Mouse (Mus musculus) cortical plate, adult 2 months (tissue): ENCODE measurements at regions not wholly inside any gene's neighbourhood (a gene's known extent, or its start where the extent isn't known, plus 50 kb on each side); places are given as distances from the start of the nearest gene placed in this dataset.

Experiments
- CTCF ChIP-seq: fragments of 200-500 bp; IDR thresholded peaks from 2 replicates; pipeline ENCODE4 v1.5.1; 2011; ENCODE audit warnings: mild to moderate bottlenecking, control low read depth, low read length; ENCODE audit not compliant: insufficient read depth; ENCODE audit errors: extremely low read depth
- POLR2A ChIP-seq: fragments of 200-500 bp; IDR thresholded peaks from 2 replicates; pipeline ENCODE4 v1.6.1; 2011; ENCODE audit warnings: mild to moderate bottlenecking, low read length, control low read depth; ENCODE audit not compliant: insufficient read depth; ENCODE audit errors: extremely low read depth

GRCm38 (mm10) chr14:64594811-64595522 lies 490.9 kb downstream of the Prss52 start:
- TF ChIP-seq POLR2A (peak; percentile 52; the same call in 1 of the 2 replicates), CTCF (no peak)
